Mouse (Mus musculus): ENCODE data around the gene Ccdc3. TPM values are rescaled to one million over a fixed set of nuclear protein-coding genes. Genes with fewer than 3 reads are reported as not detected.

Ccdc3 gene
- not detected for polyA plus RNA-seq (2017; shearing (Covaris generic))

DNA sequence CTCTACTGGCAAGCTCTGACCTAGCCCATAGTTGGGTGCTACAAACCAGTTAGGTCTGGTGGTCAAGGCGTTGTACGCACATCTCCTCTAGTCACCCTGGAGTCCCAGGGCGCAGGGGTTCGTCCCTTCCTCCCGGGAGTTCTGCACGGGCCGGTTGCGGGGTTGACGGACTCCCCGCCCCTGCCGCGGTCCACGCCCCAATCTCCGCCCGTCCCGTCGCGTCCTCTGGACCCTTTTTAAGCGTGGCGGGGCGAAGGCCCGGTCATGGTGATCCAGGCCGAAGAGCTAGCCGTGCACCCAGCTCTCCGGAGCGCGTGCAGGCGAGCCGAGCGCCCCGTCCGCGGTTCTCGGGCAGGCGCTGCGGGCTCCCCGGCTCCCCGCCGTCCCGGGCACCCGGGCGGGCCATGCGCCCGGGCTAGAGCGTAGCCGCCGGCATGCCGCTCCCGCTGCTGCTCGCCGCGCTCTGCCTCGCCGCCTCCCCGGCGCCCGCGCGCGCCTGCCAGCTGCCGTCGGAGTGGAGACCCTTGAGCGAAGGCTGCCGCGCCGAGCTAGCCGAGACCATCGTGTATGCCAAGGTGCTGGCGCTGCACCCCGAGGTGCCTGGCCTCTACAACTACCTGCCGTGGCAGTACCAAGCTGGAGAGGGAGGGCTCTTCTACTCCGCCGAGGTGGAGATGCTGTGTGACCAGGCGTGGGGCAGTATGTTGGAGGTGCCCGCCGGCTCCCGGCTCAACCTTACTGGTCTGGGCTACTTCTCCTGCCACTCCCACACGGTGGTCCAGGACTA, at the start of gene Ccdc3:
Gene Ccdc3 (plus strand): TSS at position 277 of the 787 bp plus-strand sequence.
- no peak for ATAC-seq

DNA sequence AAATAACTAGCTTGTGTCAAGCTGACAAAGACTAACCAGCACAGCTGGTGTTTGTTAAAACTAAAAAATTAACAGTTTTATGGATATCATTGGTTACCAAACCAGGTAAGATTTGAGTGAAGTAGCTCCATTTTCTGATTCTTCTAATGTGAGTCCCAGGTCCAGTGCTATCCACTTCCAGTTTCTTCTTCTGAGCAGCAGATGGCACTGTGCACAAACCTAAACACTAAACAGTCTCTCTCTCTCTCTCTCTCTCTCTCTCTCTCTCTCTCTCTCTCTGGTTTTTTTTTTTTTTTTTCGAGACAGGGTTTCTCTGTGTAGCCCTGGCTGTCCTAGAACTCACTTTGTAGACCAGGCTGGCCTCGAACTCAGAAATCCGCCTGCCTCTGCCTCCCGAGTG, 47.2 kb upstream of the Ccdc3 start:
- peak; percentile 68 for ATAC-seq

DNA sequence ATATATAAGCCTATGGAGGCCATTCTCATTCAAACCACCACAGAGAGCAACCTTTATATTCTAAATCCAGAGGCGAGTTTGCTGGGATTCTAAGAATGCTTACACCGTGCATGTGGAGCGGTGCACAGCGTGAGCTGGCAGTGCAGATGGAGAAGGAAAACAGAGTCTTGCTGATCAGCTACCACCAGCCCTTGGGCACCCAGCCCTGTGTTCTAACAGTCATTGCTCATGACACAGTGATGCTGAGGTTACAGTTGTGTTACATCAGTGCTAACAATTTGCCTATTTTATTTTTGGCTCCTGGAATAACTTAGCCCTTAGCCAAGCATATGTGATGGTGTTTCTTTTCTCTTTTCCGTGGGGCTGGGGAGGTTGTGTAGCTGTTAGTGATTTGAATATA, 42.7 kb upstream of the Ccdc3 start:
- no peak for ATAC-seq

DNA sequence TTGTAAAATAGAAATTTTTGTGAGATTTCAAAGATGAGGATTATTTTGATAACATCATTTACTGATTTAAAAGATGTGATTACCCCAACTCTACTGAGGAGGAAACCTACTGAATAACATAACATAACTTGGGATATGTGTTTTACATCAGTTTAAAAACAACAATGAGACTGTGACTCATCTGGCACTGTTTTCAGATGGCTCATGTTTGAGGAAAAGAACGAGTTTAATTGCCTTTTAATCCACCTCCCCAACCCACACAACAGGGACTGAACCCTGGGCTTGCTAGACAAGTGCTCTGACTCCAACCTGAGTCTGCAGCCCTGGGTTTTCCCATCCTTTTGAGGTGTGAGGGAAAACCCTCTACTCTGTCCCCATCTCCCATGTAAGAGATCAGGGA, 42.3 kb upstream of the Ccdc3 start:
- ATAC-seq = no peak

DNA sequence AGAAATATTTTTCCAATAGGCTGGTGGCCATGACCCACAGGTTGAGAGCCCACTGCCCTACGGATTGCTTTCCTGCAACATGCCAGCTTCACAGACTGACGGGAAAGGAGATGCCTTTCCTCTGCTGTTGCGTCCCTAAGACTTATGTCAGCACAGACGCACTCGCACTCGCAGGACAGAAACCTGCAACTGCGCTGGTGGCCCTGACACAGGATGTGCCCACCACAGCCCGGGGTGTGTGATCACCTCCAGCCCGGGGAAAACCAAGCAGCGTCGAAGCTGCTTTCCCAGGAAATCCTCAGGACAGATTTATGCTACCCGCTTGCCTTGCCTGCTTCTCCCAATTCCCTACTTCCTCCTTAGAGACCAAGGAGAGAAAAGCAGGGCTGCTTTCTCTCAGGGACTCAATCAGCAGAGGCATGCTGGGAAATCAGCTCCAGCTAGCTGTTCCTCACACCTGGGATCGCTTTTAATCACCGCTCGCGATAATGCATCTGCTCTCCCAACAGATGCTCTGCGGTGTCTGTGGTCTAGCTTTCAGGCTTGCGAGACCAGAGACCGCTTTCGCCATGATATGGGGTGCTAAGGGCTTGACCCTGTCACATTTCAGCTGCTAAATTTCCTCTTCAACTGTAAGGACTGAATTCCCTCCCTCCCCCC, 39.7 kb upstream of the Ccdc3 start:
- ATAC-seq = no peak

DNA sequence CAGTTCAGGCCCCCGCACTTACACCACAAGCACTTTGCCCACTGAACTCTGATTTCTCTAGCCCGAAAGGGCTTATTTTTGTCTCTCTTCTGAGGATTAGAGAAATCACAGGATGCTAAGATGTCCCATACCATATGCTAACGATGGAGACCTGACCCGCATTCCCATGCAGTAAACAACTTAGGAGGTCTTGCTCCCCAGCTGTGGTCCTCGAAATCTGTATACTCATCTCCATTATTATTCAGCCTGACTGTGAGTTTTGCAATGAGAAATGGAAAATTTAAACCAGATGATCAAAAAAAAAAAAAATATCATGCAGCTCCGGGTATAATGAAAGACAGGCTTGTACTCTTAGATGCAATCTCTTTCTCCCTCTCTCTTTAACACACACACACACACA, 38.4 kb upstream of the Ccdc3 start:
- ATAC-seq = no peak

DNA sequence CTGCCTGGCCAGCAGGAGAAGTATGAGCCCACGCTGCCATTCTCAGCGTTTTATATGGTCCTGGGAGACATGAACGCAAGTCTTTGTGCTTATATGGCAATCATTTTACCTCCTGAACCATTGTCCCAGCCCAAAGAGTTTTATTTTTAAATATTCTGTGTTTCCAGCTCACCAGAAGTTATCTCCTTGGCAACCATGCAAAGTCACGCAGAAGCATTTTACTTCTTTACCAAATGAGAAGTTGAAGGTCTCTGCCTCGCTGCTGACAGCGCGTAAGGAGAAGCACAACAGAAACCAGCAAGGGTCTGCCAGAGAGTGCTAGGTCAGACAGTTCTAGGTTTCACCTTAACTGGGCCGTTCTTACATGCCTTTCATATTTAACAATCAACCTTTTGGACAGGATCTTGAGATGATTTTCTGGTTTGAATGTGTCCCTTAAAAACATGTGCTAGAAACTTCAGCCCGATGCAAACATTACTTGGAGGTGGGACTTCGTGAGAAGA, 35.8 kb upstream of the Ccdc3 start:
- ATAC-seq = no peak

DNA sequence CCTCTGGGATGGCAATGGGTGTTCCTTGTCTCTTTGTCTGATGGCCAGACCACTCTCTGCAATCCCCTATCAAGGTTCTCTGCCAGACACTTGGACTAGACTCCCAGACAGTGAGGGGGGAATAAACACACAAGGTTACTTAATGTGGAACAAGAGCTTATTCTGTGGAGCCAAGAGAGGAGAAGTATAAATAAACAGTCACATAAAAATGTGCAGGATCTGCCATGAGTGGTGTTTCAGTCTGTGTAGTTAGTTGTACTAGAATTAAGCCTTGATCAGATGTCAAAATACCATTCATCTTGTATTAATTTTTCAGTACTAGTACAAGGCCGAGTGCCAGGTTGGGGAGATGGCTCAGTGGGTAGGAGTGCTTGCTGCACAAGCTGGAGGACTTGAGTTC, 34.7 kb upstream of the Ccdc3 start:
- no peak for ATAC-seq

DNA sequence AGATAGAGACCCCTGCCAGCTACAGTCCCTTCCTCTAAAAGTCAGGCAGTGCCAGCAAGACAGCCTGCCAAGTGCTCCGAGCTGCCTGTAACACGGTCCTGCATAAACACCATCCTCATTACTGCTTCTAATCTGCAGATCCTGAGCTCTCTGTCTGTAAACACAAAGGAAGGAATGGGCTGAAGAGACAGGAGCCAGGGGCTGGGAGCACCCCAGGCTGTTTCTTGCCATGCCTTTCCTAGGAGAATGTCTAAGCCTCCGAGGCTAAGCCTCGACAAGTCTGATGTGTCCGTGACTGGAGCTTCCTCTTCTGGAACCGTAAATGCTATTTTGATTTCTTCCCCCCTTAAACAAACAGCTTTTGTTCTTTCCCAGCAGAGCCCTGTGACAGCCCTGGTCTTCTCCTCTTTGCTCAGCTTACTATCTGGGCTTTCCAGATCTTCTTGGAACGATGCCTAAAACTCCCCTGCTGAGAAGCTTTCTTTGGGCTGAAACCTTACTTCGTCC, 24.7 kb upstream of the Ccdc3 start:
- ATAC-seq = no peak

DNA sequence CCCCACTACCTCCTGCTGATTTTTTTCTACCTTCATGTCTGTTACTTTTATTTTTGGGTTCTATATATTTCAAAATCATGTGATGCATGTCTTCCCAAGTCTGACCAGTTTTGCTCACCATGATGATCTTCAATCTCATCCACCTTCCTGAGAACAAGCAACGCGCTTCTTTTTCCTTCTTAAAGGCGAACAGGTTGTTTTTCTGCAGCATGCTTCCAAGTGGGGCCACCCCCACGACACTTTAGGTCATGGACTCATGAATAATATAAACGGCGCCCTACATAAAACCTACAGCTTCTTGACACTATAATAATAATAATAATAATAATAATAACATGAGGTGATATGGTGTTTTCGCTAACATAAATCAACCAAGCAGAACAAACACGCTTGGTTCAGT, 23.2 kb upstream of the Ccdc3 start:
- ATAC-seq = no peak

DNA sequence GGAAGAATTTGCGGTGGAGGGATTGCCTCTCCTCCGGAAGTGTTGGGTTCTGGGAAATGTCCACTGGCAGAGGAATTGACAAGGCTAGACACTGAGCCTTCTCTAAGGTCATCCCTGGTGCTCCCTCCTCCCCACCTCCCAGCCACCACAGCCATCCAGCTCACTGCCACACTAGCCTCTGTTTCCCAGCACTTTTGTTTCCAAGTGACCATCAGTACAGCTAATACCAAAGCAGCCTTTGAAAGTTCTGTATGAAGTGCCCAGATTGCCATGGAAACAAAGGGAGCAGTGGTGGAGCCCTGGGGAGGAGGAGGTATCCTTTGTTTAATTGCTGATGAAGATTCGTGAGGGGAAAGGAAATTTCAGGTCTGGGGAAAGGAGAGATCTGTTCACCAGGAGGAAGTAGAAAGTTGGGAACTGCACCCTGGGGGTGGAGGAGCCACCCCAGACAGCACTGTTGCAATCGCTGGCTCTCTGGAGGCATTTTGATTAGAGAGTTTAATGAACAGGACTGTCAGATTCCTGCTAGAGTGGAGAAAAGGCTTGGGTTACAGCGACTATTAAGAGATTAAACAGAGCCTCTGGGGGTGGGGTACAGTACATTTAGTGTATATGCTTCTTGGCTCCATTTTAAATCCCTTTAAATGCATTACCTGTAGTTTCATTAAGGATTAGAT, 20.6 kb upstream of the Ccdc3 start:
- no peak for ATAC-seq

DNA sequence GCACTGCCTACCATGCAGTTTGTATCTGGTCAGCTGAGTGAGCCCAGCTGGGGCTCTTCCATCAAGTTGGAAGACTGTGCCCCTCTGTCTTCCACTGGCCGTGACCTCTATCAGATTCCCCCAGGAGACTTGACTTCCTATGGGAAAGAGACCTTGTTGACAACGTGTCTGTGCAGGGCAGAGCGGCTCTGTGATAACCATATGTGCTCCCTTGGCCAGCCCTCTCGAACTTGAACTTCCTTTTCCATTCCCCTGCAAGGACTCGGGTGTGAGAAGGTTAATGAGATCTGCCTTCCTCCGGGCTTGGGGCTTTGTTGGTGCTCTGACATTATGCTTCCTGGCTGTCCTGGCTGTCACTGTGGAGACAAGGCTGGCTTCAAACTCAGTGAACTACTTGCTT, 12.1 kb upstream of the Ccdc3 start:
- ATAC-seq = no peak

DNA sequence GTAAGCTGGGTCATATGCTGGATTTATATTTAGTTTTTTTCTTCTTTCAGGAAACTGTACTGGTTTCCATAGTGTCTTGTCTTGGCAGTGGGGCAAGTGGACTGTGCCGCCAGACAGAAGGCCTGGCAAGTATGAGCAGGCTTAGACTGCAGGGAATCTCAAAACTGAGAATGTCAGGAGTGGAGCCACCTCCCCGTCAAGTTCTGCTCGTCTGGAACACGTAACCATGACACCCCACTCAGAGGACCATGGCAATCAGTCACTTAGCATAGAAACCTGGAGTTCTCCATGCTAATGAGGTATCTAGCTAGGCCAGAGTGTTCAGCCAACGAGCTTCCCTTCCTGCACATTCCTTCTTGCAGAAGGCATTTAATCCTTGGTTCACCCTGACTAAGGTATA, 10.2 kb upstream of the Ccdc3 start:
- ATAC-seq = no peak

DNA sequence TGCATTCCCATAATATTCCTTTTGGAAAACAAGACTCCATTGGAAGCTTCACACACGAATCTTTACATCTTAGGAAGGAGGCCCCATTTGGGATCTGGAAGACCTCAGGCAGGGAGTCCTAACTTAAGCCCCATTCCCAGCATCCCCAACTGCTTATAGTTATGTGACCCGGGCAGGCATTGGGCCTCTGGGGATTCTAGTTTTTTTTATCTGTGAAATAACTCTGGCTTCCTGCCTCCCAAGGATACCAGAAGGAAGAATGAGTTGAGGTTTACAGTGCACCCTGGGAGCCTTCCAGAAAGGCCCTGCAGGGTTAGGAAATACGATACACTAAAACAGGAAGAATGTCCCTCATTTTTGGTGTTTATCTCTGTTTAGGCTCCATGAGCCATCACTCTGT, 8.5 kb upstream of the Ccdc3 start:
- no peak for ATAC-seq

DNA sequence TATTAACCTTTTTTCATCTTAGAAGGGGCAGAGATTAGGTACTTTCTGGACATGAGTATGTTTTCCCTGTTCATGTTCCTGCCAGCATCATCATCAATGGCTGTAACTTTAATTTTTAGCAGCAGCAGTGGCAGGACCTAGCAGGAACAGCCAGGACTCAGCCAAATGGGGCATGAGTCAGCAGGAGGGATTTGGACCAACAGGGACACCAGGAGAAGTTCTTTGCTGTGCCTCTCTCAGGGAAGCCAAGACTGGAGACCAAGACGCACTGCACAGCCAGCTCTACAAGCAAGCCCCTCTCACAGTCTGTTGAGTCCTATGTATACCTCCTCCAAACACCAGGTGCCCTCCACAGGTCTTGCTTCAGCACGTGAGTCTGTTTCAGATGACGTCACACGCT, 5.5 kb upstream of the Ccdc3 start:
- no peak for ATAC-seq

DNA sequence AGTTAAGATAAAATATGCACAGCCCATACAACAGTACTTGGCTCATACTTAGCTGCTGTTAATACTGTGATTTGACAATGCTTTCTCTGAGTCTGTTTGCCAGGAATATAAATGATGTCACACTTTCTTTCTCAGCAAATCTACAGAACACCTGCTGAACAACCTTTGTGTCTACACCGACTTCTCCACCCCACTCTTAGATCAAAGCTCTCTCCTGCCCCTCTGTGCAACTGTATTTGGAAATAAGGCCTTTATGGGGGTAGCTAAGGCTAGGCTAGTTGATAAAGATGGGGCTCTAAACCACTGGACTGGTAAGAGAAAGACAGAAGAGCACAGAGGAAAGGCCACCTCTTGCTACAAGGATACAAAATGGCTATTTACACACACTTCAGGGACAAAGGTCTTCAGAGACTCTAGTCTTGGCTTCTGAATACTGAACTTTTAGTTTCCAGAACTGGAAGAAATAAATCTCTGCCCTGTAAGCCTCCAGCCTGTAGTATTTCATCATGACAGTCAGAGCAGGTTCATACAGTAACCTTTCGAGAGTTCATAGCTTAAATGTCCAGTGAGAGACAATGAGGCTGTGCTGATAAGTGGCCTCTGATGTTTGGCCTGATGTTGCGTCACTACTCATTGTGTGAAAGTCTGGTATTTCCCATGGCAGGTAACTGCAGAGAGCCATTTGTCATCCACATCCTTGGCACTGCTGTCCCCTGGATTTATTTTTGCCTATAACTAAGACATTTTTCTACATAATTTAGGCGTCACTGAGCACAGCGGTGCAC, 2.4 kb upstream of the Ccdc3 start:
- ATAC-seq = no peak

DNA sequence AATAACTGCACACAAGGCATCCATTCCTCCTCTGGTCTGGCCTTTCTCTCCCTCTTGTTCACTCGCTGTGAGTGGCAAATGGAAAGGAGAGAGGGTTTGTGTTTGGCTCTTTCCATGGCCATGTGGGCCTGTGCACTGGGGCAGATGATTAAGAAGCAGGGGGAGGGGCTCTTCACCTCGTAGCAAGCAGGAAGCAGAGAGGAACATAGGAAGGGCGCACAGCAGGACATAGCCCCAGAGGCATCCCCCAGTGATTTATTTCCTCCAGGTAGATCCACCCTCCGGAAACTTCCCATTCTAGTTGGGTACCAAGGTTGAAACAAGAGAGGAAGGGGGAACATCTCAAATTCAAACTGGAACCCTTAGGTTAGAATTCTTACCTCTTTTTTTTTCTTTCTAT, 2.4 kb downstream of the Ccdc3 start:
- ATAC-seq = no peak

DNA sequence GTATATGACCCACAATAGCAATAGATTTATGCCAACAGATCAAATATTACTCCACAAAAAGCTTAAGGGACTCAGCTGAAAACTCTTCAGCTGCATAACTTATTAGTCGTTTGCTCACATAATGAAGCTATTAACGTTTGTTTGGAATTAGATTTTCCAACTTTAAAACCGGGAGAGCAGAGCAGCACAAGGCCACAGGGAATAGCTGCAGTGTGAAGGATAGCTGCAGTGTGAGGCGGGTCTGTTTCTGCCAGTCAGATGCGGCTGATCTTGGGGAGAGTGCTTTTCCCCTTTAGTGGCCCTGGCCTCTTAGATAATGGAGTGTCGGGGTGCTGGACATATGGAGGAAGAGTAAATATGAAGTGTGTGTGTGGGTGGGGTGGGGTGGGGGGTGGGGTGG, 6.9 kb downstream of the Ccdc3 start:
- ATAC-seq = no peak

DNA sequence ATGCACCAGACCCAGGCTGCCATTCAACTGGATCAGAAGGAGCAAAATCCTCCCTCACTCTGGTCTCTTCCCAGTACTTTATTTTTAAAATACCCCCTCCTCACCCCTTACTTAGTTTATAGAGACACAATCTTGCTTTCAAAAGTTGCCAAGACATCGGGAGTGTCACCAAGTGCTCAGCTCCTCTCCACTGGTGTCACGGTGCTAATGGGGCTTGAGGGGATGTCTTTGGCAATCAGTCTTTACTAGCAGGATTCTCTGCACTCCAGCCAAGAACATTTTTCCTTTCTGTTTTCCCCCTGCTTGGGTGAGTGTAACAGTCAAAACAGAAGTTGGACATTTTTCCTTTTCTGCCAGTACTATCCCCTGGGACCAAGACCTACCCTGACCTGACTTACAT, 10.3 kb downstream of the Ccdc3 start:
- ATAC-seq = no peak

DNA sequence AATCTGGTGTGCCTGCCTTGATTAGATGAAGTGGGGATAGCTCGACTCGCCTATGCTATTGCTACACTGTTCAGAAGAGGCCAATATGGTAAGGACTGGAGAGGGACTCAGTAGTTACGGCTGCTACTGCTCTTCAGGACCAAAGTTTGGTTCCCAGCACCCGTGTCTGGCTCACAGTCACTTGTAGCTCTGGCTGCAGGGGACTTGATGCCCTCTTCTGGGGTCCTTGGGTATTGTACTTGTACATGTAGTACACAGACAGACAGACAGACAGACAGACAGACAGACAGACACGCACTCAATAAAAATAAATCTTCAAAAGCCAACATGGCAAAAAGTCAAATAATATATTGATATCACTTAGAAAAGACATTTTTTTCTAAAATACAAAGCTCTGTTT, 17.1 kb downstream of the Ccdc3 start:
- no peak for ATAC-seq

DNA sequence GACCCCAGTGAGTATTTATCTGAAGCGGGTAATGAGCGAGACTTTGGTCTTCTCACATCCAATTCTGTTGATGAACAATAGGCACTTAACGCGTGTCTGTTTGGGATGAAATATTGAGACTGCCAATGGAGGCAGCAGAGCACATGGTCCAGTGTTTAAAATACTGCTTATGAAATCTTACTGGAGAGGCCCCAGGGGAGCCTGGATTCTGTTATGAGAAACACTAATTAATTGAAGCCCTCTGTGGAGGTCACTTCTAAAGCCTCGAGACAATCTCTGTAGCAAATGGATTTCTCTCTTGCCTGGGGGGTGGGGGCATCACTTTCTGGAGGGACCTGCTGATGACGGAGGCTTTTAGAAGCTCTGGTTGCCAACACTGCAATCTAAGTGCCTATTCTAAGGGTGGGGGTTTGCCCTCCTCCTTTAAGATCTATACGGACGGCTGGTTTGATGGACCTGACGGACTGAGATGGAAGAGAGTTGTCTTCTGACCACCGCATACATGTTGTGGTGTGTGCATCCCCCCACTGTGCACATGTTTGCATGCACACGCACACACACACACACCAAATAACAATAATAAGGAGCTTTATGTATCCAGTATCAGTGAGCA, 22.8 kb downstream of the Ccdc3 start:
- ATAC-seq = no peak

DNA sequence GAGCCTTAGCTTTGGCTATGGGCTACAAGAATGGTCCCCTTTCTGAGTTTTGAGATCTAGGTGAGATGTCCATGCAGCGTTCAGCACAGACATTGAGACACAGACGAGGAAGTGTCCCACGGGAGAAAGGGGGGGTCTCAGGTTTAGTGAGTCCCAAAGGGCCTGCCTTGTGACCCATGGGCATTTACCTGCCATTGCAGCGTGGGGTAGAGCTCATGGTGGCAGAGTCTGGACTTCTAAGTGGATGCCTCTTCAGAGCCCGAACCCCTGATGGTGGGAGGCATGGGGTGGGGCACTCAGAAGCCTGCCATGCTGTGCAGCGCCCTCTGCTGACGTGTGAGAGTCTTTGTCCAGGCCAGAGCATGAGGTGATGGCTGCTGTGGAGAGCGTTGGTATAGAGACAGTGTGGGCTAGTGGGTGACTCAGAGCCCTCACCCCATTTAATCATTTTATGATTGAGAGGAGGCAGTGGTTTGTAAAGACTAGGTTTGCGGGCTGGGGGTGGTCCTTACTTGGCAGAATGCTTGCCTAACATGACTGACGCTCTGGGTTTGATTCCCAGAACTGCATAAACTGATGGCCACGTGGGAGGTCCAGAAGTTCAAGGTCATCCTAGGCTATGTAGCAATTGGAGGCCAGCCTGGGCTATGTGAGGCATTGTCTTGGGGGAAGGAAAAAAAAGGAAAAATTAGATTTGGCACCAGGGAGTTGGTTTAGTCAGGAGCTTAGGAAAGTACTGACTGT, 23.6 kb downstream of the Ccdc3 start:
- ATAC-seq = no peak
